Mouse (Mus musculus) liver, embryonic 13.5 days (tissue): ENCODE measurements around the gene Gm20917. TPM values are rescaled to one million over a fixed set of nuclear protein-coding genes. Genes with fewer than 3 reads are reported as not detected.
"Not testable (repeated sequence)": the region's sequence is repeated elsewhere in the genome, so short reads cannot be mapped to it uniquely, and the experiment has no call there.

Source experiments
- ATAC-seq: fragments of 200-750 bp; cut with Nextera tagmentation; 2 replicates; pipeline ENCODE4 v1.8.0; 2017; ENCODE audit warnings: low read depth, mild to moderate bottlenecking, moderate number of reproducible peaks, moderate library complexity
- DNase-seq: peaks from one replicate; pipeline ENCODE4 v3.0.0; 2022
- H3K27ac ChIP-seq: fragments of 300-500 bp; sonication (generic); 2 replicates; pipeline ENCODE4 v1.5.1; 2015; ENCODE audit warnings: moderate library complexity, mild to moderate bottlenecking, inconsistent platforms
- H3K27me3 ChIP-seq: fragments of 300-500 bp; sonication (generic); 2 replicates; pipeline ENCODE4 v1.6.1; 2015; ENCODE audit warnings: mild to moderate bottlenecking, inconsistent platforms
- H3K36me3 ChIP-seq: fragments of 300-500 bp; sonication (generic); 2 replicates; pipeline ENCODE4 v1.6.1; 2015; ENCODE audit warnings: mild to moderate bottlenecking, inconsistent platforms
- H3K4me1 ChIP-seq: fragments of 300-500 bp; sonication (generic); replicated peaks from 2 replicates; pipeline ENCODE4 v1.6.1; 2015; ENCODE audit warnings: inconsistent platforms
- H3K4me2 ChIP-seq: fragments of 300-500 bp; sonication (generic); 2 replicates; pipeline ENCODE4 v1.6.1; 2015; ENCODE audit warnings: inconsistent platforms, mild to moderate bottlenecking, moderate library complexity
- H3K4me3 ChIP-seq: fragments of 300-500 bp; sonication (generic); replicated peaks from 2 replicates; pipeline ENCODE4 v1.5.1; 2015; ENCODE audit warnings: mild to moderate bottlenecking, inconsistent platforms
- H3K9ac ChIP-seq: fragments of 300-500 bp; sonication (generic); 2 replicates; pipeline ENCODE4 v1.6.1; 2015; ENCODE audit warnings: mild to moderate bottlenecking, inconsistent platforms
- H3K9me3 ChIP-seq: fragments of 300-500 bp; sonication (generic); replicated peaks from 2 replicates; pipeline ENCODE4 v1.6.1; 2016; ENCODE audit warnings: inconsistent platforms
- WGBS: fragments of 180-500 bp; shearing (Covaris S2); methylation state at CpG from one replicate; pipeline ENCODE4 v1.1.7; 2015; ENCODE audit not compliant: insufficient replicate concordance; 5-methylcytosine and 5-hydroxymethylcytosine counted together
- polyA plus RNA-seq: library from polyadenylated mRNA; unstranded; fragments of >200 nt; fragmentation: Nextera tagmentation; extraction: Ambion mirVana; gene quantifications from 2 replicates; pipeline ENCODE4 v1.2.1, GENCODE M21; 2015

The Gm20917 gene
- polyA plus RNA-seq, result not detected in 2 replicates

DNA sequence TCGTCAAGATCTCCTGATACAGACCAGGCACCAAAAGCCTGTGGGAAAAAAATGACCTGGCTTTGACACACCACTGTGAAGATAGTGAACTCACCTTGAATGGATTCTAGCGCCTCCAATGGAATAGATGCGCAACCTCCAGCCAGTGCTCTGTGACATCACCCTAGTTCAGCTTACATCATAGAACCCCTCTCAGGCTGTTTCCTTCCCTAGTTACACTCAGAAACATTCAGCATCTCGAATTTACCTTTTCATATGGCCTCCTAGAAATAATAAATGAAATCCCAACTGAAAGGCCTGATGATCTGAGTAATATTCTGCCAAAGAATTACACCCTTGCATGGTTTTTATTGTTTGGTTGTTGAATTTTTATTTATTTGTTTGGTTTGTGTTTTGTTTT is at the start of gene Gm20917:
TSS of gene Gm20917 (minus strand) at position 101 of the 400 bp plus-strand sequence.
- not testable (repeated sequence) for H3K9ac ChIP-seq, ATAC-seq

More for the DNA sequence above, at the start of gene Gm20917:
- not testable (repeated sequence) for H3K4me1 ChIP-seq, H3K4me3 ChIP-seq, H3K4me2 ChIP-seq, H3K27me3 ChIP-seq, H3K9me3 ChIP-seq, H3K36me3 ChIP-seq, H3K27ac ChIP-seq, DNase-seq
- WGBS, result no CpG with 5 or more reads among the region's 4 CpGs

Other genes starting within 250 kb of the Gm20917 start
- not detected in 2 replicates for gene Gm20916, start 168.4 kb upstream of the Gm20917 start, polyA plus RNA-seq